Mouse (Mus musculus) thymus, adult 18-20 months (tissue): ENCODE measurements around the gene Pou2f3.

Source experiments
- DNase-seq, 2 experiments: peaks; one replicate each; pipeline ENCODE4 v3.0.0; 2022; ENCODE audit warnings: mixed read lengths in 2 of 2

The Pou2f3 gene

DNA sequence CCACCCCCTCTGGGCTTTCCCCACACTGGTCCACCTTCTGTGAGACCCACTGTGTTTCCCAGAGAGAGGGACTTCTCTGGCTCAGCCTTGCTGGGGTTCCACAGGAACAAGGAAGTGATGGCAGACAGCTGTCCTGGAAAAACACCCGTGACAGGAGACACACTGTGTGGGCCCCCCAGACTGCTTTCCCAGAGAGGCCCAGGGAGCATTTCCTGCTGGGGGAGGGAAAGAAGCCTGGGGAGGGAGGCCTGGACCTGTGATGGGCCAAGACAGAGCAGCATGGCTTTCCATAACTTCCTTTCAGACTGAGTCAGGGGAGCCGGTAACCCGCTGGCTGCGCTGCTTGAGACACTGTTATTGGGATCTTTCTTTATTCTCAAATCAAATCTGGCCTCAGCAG lies 20.7 kb upstream of the Pou2f3 start:
- DNase-seq, result no peak

DNA sequence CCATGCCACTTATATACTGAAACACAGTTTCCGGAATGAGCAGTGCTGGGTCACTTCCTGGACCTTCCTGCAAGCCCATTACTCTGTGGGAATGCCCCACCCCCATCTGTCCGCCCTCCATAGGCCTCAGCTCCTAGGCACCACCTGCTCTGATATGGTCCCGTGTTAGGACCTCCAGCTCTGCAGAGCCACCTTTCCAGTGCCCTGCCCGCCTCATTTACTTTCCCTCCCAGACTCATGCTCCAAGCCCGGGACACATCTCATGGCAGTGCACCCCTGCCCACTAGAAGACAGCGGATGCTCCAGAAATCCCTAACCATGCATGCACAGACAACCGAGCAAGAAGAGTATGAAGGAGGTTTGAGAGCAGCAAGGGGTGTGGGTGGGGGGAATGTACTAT lies 19.8 kb upstream of the Pou2f3 start:
- no peak for DNase-seq

DNA sequence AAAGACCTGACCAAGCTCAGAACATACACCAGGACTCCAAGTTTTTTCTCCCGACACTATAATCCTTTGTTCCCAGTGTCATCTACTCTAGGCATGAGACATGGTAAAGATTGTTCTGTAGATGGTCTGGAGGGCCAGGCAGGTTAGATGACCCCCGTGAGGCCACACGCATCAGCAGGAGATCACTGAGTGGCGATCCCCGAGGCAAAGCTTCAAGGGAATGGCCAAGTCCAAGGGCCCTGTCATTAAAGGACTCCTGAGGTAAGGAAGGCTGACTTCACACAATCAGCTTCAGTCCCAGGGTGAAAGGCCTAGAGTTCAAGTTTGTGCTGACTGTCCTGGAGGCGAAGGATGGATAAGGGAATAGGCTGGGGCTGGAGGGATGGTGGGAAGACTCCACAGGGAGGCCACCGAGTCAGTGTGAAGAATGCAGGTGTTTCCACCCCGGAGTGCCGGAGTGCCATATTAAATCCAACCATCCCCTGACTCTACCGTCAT lies 19.3 kb upstream of the Pou2f3 start:
- DNase-seq, result no peak

DNA sequence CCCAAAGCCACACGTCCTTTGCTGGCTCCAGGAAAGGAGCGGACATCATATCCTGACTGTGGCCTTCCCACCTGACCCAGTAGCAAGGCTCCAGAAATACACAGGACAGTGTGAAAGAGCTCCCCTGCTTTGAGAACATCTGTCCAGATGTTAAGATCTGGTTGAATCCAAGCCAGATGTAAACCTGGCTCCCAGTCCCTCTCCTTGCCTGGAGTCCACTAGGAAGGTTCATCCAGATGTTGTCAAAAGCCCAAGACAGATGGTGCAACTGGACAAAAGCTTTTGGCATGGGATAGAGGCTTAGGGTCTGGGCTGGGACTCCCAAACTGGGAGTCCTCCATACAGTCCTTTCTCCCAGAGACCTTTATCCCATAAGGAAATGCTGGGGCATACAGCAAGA lies 18.6 kb upstream of the Pou2f3 start:
- no peak for DNase-seq

DNA sequence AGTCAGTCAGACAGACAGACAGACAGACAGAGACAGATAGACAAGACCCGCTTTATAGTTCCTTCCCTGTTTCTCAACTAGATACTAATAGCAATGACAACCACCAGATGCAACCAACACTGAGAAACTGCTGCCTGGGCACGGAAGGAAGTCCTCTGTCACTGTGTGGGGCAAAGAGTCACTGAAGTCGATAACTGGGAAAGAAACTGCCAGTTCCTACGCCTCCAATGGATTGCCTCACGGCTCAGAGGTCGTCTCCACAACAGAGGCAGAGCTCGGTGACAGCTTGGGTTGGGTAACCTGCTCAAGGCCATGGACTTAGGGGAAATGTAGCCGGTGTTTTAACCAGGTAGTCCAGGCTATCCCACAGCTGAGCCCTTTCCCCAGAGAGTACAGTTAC lies 17.5 kb upstream of the Pou2f3 start:
- DNase-seq, result no peak

DNA sequence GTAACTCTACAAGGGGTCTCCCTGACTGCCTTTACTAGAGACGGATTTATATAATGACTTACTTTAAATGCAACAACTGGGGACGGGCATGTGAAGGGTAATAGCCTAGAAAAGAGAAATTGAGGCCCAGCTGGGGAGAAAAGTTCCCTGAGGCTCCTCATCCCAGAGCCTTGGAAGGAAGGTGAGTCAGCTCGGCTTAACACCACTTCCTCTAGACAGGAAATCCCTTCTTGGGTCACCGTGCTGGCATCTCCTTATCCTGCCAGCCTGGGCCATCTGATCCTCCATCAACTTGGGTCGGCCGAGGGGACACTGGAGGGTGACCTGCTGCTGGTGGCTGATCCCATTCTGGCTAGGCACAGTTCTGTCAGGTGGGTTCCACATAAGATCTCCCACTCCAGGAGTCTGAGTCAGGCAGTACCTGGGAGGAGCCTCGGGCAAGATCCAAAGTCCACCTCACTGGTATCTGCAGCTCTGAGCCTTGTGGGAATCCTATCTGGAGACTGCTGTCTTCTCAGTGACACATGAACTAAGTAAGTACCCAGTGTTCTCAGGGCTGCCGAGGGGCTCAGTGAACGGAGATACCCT lies 16.5 kb upstream of the Pou2f3 start:
- DNase-seq, result no peak

DNA sequence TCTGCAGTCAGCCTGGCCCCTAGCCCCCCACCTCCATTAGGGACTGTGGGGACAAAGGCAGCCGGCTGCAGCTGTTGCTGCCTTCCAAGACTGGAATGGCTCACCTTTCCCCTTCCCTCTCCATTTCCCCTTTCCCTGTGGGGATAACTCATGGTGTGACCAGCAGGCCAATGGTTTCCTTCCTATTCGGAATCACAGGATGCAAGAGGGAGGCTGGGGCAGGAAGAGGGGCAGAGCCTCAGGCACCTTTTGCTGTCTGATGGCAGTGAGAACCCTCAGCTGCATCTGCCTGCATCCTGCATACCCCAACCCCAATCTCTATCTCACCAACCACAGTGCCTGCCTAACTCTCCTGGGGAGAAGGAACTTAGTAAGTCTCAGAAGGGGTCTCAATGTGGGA lies 15.3 kb upstream of the Pou2f3 start:
- DNase-seq, result no peak

DNA sequence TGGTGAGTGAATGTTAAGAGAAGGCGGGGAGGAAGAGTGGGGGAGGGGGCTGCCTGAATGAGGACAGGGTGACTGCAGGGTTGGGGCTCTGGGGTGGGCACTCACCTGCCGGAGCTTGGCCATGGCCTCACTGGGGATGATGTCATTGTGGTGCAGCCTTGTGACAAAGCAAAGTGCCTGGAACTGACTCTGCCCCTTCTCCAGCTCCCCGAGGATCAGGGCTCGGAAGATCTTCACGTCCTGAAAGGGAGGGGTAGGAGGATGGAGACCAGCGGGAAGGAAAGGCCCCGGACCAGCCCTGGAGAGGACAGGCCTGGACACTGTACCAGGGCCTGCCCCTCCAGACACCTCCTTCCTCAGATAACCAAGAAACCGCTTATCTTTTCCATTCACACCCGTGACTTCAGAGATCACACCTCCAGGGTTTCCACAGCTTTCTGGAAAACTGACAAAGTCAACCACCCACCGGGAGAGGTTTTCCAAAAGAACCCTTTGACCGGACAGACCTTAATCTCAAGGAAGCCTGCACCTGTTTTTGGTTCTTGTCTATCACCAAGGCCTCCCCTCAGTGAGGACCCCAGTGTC lies 14.7 kb upstream of the Pou2f3 start:
- no peak for DNase-seq

DNA sequence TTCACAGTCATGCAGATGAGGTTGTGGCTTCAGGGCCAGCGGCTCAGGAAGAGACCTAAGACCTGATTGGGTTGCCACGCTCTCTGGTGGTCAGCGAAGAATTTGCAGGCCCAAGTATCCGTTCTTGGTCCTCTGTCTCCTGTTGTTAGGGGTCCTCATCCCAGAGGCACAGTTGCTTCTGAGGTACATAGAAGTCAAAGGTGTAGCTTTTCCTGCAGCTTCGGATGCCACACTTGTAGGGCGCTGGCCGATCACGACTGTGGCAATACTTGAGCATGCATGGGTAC lies 12.2 kb upstream of the Pou2f3 start:
- no peak for DNase-seq

DNA sequence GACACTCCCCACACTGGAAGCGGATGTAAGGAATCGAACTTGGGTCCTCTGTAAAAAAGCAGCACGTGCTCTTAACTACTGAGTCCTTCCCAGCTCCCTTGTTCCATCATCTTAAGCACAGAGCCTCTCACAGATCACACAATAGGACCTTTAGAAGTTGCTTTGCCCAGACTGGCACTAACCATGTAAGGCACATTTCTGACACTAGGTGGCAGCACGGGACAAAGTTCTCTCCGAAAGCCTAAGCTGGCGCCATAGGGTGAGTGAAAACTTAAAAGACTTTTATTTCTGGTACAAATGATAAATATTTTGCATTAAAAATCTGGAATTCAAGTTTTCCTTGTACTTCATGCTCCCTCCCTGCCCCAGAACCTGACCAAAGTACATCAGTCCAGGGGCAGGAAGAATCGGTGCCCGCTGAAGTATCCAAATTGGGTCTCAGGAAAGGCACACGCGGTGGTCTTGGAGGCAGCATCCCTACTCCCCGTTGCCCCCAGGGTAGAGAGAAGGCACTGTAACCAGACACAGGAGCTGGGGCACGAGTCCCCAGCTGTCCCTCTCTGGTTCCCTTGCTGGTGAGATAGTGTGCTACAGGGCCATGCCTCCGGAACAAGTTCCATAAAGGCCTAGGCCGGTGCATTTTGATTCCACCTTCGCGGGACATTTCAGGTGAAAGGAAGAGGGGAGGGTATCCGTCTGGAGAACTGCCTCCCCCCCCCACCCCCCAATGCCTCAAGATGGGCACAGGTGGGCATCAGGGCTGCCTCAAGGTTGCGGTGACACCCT lies 11.7 kb upstream of the Pou2f3 start:
- peak in 1 of 2 experiments; percentile 35 for DNase-seq

DNA sequence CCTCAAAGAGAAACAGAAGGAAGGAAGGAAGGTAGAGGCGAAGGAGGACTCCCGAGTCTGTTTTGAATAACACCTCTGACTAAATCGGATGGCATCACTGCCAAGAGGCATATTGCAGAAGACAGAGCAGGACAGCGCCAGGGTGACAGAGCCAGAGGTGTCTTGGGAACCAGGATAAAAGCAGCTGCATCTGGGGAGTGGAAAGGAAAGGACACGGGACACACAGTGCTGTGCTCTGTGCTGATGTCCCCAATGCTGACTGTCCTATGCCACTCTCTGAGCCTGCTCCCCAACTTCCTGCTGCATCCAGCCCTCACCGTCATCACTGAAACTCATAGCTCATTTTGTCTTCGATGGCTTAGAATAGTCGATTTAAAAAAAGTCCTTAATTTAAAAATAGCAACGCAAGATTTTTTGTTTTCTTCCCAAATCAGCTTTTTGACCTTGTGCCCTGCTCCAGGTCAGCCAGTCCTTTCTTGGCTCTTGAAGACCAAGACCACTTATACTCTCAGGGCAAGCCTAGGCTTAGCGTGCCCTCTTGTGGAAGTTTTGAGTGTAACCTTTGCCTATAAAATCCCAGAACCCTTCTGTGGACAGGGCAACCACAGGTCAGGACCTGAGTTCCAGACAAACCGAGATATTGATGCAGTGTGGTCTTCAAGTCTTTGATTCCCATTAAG lies 742 bp upstream of the Pou2f3 start:
- no peak for DNase-seq

DNA sequence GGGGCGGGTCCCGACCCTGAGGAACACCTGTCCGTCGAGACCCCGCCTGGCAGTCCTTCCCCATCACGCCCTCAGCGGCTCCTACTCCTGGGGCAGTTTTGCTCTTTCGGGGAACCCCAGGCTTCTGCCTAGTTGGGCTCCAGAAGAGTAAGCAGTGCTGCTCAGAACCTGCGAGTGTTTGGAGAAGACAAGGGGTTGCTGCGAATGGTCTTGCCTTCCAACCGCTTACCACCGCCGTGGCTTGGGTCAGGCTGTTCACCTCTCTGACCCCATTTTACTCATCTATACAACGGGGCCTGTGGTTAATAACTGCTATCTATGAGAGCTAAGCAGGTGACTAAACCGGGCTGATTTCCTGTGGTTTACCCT lies 4.2 kb downstream of the Pou2f3 start:
- no peak for DNase-seq

DNA sequence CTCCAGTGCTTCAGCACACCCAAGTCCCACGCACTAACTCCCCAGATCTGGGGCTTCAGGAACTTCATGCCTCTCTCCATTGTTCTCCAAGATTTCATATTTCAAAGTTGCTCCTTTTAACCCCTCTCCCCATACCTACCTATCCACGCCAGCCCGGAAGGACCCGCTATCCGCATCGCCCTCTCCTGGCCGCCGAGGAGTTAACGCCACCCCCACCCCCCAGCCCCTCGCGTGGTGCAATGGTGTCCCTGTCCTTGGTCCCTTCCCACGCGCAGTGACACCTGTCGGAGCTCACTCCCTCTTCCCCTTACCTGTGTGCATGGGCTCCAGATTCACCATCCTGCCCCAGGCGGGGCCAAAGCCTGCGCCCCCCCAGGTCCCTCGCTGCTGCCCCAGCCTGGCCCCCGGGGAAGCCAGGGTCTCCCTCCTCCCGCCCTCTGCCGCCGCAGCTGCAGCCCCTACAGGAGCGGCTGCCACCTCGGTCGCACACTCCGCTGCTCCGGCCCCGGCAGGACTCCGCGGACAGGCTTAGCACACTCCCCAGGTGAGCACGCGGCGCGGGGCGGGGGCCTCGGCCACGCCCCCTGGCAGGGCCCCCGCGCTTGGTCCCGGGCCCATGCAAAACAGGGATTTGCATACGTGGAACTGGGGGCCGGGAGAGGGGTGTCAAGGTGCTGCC lies 4.7 kb downstream of the Pou2f3 start:
- no peak for DNase-seq

DNA sequence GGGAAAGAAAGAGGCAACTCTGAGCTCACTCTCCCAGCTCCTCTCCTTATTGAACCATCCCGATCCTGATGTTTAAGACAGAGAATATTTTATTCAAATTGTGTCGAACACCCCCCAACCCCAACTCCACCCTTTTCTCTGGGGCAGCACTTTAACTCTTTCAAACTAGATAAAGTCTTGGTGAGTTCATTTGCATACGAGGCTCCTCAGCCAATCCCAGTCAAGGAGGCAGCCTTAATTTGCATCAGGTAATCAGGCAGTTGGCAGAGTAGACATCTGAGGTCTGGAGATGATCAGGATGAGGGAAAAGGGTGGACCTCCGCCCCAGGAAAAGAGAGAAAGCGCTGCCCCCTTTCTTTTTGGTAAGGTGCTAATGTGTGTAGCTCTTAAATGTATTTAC lies 10.0 kb downstream of the Pou2f3 start:
- DNase-seq, result no peak

DNA sequence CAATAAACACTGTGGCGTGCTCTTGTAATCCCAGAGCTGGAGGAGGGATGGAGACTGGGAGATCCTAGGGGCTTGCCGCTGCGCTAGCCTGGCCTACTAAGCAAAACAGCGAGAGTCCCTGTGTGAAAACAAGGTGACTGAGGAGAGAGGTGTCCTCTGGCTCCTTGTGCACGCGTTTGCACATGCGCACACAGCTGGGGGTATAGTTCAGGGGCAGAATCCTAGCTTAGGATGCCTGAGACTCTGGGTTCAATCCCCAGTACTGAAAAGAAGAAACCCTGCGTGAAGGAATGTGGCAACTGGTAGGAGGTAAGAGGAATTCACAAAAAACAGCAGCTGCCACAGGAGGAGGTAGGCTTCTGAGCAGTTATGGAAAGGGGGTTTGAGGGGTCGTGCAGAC lies 16.2 kb downstream of the Pou2f3 start:
- DNase-seq, result no peak

DNA sequence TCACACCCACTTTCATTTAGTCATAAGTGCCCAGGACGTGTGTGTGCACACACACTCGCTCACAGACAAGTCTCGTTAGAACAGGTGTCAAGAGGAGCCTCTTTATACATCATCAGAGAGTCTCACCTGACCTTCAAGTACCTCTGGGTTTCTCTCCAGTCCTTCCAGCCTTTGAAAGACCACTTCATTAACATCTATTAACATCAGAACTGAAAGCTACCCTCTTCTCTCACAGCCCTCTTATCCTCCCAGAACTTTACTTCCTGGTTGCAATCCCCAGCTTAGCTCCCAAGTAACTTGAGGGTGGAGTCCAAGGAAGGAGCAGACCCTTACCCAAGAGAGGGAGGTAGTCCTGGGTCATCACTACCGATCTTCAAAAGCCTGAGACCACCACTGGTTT lies 18.6 kb downstream of the Pou2f3 start:
- no peak for DNase-seq

DNA sequence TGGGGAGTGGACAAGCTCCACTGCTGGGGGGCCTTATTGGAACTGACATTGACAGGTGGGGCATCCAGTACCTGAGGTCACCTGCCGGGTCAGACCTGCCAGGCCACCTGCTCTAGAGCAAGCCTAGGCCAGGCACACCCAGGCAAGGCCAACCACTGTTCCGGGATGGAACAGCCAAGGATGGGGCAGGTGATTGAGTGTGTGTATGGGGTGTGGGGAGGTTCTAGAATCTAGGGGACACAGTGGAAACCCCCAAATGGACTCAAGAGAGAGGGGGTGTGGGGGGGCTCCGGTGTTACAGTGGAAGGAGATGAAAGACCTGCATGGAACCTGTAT lies 21.2 kb downstream of the Pou2f3 start:
- DNase-seq, result no peak

DNA sequence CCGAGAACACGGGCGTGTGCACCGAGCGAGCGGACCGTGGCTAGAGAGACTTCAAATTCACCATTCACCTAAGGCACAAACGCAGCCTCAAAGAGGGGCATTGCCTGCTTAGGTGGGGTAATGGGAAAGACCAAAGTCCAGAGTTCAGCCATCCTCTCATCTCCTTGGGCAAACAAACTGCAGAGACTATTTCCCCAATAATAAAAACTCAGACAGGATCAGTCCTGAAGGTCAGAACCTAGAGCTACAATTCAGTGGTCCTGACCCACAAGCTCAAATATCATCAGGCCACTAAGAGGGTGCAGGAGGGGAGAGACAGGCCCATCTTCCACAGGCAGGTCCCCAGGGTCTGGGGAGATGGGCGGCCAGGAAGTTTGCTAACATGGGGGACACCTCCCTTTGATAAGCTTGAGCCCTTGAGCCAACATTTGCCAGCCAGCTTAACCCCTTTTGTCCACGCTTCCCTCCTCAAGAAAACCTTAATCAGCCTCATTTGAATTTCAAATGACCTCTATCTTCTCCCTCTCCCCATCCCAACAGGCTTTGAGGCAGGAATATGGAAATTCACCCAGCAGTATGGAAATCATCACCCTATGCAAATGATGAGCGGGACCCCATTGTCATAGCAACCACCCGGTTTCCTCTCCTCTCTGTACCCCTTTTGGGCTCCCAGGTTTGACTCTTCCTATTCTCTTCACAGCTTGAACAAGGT lies 21.7 kb downstream of the Pou2f3 start:
- DNase-seq, result no peak

DNA sequence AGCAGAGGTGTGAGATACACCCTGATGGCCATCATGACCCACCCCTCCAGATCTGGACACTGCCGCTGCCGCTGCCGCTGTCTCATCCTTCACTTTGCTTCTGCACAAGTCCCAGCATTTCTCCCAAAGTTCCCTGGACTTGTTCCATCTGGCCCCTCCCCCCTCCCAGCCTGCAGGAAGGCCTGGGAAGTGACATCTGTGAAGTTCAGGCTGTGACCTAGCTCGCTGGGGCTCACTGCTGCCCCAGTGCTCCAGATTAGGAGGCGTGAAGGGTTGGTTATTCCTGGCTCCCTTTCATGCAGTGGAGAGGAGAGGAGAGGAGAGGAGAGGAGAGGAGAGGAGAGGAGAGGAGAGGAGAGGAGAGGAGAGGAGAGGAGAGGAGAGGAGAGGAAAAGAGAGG lies 30.6 kb downstream of the Pou2f3 start:
- DNase-seq, result no peak

DNA sequence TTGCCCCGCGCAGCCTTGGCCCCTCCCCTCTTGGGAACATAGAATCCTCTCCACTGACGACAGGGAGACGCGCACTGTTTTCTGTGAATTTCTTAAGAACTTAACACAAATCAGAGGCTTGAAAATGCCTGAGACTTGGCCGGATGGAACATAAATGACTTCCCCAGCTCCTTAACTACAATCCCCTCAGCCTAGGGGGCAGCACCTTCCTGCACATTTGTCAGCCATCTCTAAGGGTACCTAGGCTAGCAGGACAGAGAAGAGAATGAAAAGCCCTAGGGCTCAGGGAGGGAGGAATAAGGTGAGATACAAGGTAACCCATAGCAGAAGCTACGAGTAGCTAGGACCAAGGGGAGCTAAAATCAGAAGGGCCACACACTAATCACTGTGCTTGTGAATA lies 32.0 kb downstream of the Pou2f3 start:
- DNase-seq, result no peak

DNA sequence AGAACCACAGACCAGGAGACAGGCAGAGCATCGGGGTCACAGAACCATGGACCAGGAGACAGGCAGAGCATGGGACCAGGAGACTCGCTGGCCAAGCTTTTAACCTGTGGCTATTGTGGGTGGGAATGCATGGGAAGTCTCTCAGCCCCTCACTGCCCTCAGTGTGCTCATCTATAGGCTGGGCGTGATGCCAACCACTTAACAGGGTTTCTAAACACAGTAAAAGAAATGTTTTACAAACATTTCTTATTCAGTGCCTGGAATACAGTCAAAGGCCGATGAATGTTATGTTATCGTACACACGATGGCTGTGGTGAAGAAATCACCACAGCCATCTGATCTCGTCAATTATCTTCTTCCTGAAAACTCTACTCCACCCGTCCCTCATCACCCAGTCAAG lies 43.1 kb downstream of the Pou2f3 start:
- DNase-seq, result no peak

DNA sequence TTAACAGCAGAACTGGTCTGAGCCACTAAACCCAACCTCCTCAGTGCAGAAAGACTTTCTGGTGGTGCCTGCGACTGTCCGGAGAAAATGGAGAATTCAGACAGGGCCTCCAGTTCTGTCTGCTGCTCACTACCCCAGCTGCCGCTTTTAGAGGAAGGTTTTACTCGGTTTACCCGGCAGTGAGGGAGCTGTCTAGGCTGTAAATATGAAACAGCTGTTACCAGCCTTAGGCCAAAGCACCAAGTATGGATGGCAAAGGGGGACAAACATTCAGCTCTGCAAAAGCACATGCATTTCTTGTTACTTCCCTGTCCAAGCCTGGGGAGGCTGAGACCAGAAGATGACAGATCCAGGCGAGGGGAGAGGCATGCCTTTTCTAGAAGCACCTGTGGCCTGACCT lies 43.8 kb downstream of the Pou2f3 start:
- DNase-seq, result no peak

DNA sequence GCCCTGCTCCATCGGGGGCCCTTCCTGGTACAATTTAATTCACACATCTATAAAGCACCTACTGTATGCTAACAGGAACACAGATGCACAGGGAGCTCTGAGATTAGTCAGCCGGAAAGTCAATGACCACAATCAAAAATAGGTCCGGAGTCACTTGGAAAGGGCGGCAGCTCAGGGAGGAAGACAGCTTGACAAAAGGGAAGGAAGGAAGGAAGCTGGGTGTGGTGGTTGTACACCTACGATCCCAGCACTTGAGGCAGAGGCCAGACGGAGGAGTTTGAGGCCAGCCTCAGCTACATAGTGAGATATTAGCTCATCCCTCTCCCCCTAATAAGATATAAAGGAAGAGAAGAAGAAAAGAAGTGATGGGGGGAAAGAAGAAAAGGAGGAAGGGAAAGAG lies 54.2 kb downstream of the Pou2f3 start:
- no peak for DNase-seq
